Mouse (Mus musculus) G1E (cell line): ENCODE results near the gene Odf3b. TPM values are rescaled to one million over a fixed set of nuclear protein-coding genes. Genes with fewer than 3 reads are reported as not detected.

ENCODE experiments used
- ATAC-seq: 2 replicates; pipeline ENCODE4 v1.8.0; 2016; ENCODE audit warnings: mild to moderate bottlenecking; ENCODE audit not compliant: insufficient number of reproducible peaks, poor library complexity, low FRiP score, severe bottlenecking; ENCODE audit errors: extremely low read depth
- DNase-seq: peaks from one replicate; pipeline ENCODE4 v3.0.0; 2012; ENCODE audit warnings: low spot score
- H3K27me3 ChIP-seq: 2 replicates; pipeline ENCODE4 v1.6.1; 2012; ENCODE audit warnings: mild to moderate bottlenecking, low read length, inconsistent platforms; ENCODE audit not compliant: insufficient read depth
- H3K36me3 ChIP-seq: replicated peaks from 2 replicates; pipeline ENCODE3; 2012; ENCODE audit warnings: mild to moderate bottlenecking, inconsistent platforms
- H3K4me1 ChIP-seq: 2 replicates; pipeline ENCODE4 v1.6.1; 2012; ENCODE audit warnings: low read depth, low read length, inconsistent platforms, mixed read lengths; ENCODE audit not compliant: insufficient read depth
- H3K4me3 ChIP-seq: 2 replicates; pipeline ENCODE4 v1.5.1; 2012; ENCODE audit warnings: low read depth, mild to moderate bottlenecking, inconsistent platforms, low read length, moderate library complexity, mixed read lengths
- H3K9me3 ChIP-seq: replicated peaks from 2 replicates; pipeline ENCODE4 v1.6.1; 2012; ENCODE audit warnings: inconsistent platforms
- CTCF ChIP-seq: IDR thresholded peaks from 2 replicates; pipeline ENCODE4 v1.5.1; 2012; ENCODE audit warnings: low read depth, low read length, inconsistent platforms, mixed read lengths
- GATA1 ChIP-seq: IDR thresholded peaks from 2 replicates; pipeline ENCODE4 v1.6.1; 2012; ENCODE audit warnings: borderline replicate concordance, low read length, inconsistent platforms, mixed read lengths
- GATA2 ChIP-seq: IDR thresholded peaks from 2 replicates; pipeline ENCODE4 v1.6.1; 2012; ENCODE audit warnings: low read depth, low read length, inconsistent platforms, borderline replicate concordance
- POLR2AphosphoS5 ChIP-seq: IDR thresholded peaks from 2 replicates; pipeline ENCODE4 v1.6.1; 2012; ENCODE audit warnings: low read depth, low read length, inconsistent platforms; ENCODE audit not compliant: insufficient replicate concordance
- TAL1 ChIP-seq: conservative IDR thresholded peaks from 2 replicates; pipeline ENCODE4 v1.6.1; 2012; ENCODE audit warnings: low read depth, low read length, inconsistent platforms, mixed read lengths
- polyA plus RNA-seq: library from polyadenylated mRNA; stranded (reverse); fragments of >175 nt; gene quantifications from 2 replicates; pipeline ENCODE4 v1.2.3, GENCODE M21; 2012
- total RNA-seq, 2 experiments: library from RNA; stranded (forward) in 1 of 2; stranded (reverse) in 1 of 2; fragments of 200-1000 nt in 1 of 2; fragments of >200 nt in 1 of 2; fragmentation: Nextera tagmentation in 1 of 2; gene quantifications; 2 replicates each; pipeline ENCODE4 v1.2.3; 2014 to 2017

Gene Odf3b
- total RNA-seq (2014; fragmentation: Nextera tagmentation) (not detected in 2 replicates), total RNA-seq (2017) (not detected in 2 replicates), polyA plus RNA-seq (not detected in 2 replicates)

DNA sequence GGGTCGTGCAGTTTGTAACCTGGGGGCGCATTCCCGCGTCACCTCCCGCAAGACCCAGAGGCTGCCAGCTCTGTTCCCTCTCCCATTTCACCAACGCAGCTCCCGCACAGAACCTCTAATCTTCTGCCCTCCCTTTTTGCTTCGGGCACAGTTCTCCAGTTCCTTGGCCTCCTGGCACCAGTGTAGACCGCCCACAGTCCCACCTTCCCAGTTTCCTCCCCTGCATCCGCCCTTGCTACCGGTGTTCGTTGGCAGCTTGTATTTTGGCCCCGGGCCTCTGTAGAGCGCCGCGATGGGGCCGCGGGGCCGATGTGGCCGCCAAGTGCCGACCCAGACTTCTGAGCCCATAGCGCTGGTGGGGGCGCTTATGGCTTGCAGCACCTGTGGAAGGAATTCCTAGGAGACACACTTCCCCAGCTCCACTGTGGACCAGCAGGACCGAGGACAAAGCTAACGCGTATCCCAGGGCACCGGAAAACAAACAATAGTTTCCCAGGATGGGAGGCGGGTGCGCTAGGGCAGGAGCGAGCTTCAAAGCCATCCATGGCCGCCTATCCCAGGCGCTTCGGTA, at the start of gene Odf3b:
TSS of gene Odf3b (minus strand) at position 452 of the 571 bp plus-strand sequence.
- Histone ChIP-seq H3K36me3 (peaks cover 9% of the 10 kb centered on the region), H3K4me1 (peaks cover 10% of the 10 kb centered on the region), H3K4me3 (no peak within 1 kb of the TSS; the same call in 1 of the 2 replicates), H3K27me3 (peaks cover 14% of the 10 kb centered on the region; the same call in 1 of the 2 replicates), H3K9me3 (peaks cover 20% of the 10 kb centered on the region)
- DNase-seq (no peak), ATAC-seq (no peak)
- TF ChIP-seq TAL1 (no peak), POLR2AphosphoS5 (no peak), GATA1 (no peak), GATA2 (no peak), CTCF (no peak)

- H3K9me3 ChIP-seq, result no peaks in the 10 kb centered on the region
- TF ChIP-seq POLR2AphosphoS5, result no peak
- H3K36me3 ChIP-seq, result peaks cover 62% of the 10 kb centered on the region
- ATAC-seq (no peak), DNase-seq (no peak)
- H3K27me3 ChIP-seq, result no peaks in the 10 kb centered on the region
- peaks cover 27% of the 10 kb centered on the region for H3K4me1 ChIP-seq
- peak overlapping the region; percentile 85 for H3K4me3 ChIP-seq
These were observed 49.2 kb upstream of the Odf3b start for GRCm38 (mm10) chr15:89428136-89428790.

DNA sequence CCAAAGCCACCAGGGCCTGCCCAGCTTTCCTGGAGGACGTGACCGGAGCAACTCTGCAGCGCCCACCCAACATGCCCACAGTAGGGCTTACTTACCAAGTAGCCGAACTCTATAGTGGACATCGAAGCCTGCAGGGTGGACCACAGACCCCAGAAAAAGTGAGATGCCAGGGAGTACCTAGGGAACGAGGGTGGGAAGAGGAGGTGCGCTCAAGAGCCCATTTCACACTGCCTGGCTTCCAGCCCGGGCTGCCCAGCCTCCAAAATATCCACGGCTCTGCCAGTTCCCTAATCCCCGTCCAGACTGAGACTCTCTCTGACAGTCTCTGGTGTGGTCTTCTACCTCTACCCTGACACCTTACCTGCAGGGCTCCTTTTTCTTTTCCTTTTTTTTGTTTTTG, 47.6 kb upstream of the Odf3b start:
- Histone ChIP-seq H3K9me3 (no peaks in the 10 kb centered on the region), H3K27me3 (no peaks in the 10 kb centered on the region), H3K4me1 (peaks cover 23% of the 10 kb centered on the region), H3K36me3 (peaks cover 70% of the 10 kb centered on the region), H3K4me3 (no peak overlapping the region)
- TF ChIP-seq POLR2AphosphoS5 (no peak), CTCF (no peak), TAL1 (no peak), GATA2 (no peak), GATA1 (no peak)
- DNase-seq, result no peak
- ATAC-seq, result no peak

DNA sequence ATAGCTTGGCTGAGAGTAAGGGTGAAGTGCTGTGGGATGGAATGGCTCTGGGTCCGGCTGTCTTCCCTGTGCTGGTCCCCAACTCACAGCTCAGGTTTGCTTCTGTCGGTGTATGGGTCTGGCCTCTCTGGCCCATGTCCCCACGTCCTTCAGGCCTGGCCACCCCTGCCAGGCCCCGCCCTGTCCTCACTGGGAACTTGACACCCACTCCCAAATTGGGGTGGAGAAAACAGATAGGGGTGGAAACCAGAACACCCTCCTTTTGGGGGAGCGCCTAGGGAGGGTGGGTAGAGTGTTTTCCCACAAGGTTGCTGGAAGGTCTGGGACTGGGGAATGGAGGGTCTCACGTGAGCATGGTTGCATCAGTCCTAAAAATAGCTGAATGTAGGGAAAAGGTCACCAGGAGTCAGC, 46.6 kb upstream of the Odf3b start, which contains the start of gene Cpt1b:
TSS of gene Cpt1b (minus strand) at position 153 of the 411 bp plus-strand sequence.
- ATAC-seq (no peak), DNase-seq (no peak)
- H3K4me1 ChIP-seq, result peaks cover 14% of the 10 kb centered on the region
- H3K27me3 ChIP-seq, result no peaks in the 10 kb centered on the region
- no peaks in the 10 kb centered on the region for H3K9me3 ChIP-seq
- H3K4me3 ChIP-seq, result no peak within 1 kb of the TSS
- TF ChIP-seq TAL1, result no peak
- TF ChIP-seq CTCF, result no peak
- no peak for TF ChIP-seq GATA1
- TF ChIP-seq GATA2, result no peak
- TF ChIP-seq POLR2AphosphoS5, result no peak
- H3K36me3 ChIP-seq, result peaks cover 76% of the 10 kb centered on the region

- no peak for TF ChIP-seq CTCF
- no peak for TF ChIP-seq TAL1
- DNase-seq (no peak), ATAC-seq (no peak)
- no peak overlapping the region for H3K4me3 ChIP-seq
- H3K9me3 ChIP-seq, result no peaks in the 10 kb centered on the region
- H3K36me3 ChIP-seq, result peaks cover 86% of the 10 kb centered on the region
- H3K4me1 ChIP-seq, result peaks cover 14% of the 10 kb centered on the region
- H3K27me3 ChIP-seq, result no peaks in the 10 kb centered on the region
These were observed 45.5 kb upstream of the Odf3b start for GRCm38 (mm10) chr15:89424621-89425020.

- H3K9me3 ChIP-seq, result no peaks in the 10 kb centered on the region
- TF ChIP-seq CTCF (no peak), POLR2AphosphoS5 (no peak), GATA1 (no peak), GATA2 (no peak), TAL1 (no peak)
- H3K36me3 ChIP-seq, result peaks cover 96% of the 10 kb centered on the region
- DNase-seq (no peak), ATAC-seq (no peak)
- no peaks in the 10 kb centered on the region for H3K27me3 ChIP-seq
- H3K4me1 ChIP-seq, result no peaks in the 10 kb centered on the region; the same call in none of the 2 replicates
- no peak overlapping the region for H3K4me3 ChIP-seq
These were observed 42.9 kb upstream of the Odf3b start for GRCm38 (mm10) chr15:89421938-89422337.
